Mouse (Mus musculus) retina, postnatal 1 day (tissue): ENCODE results near the gene Hdgfl1.

Experiments
- DNase-seq: peaks from one replicate; pipeline ENCODE4 v3.0.0-alpha.2; 2012

Hdgfl1 gene

GRCm38 (mm10) chr13:26769955-26770354 lies at the start of gene Hdgfl1:
Gene Hdgfl1 (minus strand): TSS chr13:26770165.
- DNase-seq: no peak

- no peak for DNase-seq
These were observed 25.5 kb upstream of the Hdgfl1 start for GRCm38 (mm10) chr13:26795460-26795859.

DNA sequence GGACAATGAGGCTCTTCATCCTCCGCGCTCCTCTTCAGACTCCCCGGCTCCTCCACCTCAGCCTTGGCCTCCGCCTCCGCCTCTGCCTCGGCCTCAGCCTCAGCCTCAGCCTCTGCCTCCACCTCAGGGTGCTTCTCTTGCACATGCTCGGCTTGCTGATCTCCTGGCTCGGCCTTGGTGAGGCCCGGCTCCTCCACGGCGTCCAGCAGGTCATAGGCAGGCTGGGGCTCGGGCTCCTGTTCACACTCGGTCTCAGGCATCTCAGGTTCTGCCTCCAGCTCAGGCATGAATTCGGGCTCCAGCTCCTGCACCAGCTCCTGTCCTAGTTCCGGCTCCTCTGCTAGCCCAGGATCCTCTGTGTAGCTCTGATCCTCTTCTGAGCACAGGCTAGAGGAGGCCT lies 541 bp downstream of the Hdgfl1 start:
- DNase-seq: no peak

DNA sequence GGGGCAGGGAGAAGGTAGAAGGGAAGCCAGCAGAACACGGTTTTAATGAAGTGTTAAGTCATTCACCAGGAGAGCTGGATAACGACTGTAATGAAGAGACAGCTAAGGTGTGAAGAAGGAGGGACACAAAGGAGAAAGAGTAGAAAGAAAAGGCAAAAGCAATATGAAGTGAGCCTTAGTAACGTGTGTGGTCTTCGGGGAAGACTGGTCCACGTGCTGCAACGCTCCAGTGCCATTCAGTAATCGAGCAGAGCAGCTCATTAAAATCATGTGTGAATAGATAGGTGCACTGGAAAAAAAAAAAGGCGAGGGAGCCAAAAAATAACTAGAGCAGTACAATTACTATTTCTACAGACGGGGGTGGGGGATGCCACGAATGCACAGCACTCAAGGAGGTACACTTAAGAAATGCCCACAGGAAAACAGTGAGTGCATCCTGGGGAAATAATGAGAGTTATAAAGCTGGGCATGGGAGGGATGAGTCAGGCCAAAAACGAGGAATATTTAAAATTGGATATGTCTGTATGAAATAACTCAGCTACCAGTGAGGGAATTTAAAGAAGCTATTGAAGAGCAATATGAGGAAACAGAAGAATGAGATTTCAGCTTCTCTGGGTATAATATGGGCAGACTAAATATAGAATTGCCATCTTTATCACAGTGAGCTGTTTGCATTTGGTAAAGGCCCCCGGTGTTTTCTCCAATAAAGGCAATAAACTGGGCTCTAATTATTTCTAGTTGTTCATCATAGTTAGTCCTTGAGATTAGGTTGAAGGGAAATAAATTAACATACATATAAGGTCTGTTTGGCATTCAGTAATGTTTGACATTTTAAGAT lies 7.8 kb downstream of the Hdgfl1 start:
- peak; percentile 50 for DNase-seq

DNA sequence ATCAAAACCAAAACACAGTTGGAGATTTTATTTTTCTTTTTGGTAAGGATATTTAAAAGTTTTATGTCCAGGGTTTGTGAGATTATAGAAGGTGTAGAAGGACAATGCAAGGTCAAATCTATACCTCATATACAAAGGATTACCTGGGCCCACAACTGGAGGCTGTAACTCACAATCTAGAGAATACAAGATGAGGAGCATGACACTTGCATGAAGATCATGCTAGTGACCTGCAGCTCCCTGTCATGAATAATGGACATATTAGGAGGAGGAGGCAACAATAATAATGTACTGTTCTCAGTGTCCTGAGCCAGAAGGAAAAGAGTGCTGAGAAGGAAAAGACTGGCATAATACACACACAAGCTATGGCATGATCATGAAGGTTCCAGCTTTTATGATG lies 17.1 kb downstream of the Hdgfl1 start:
- DNase-seq: no peak

DNA sequence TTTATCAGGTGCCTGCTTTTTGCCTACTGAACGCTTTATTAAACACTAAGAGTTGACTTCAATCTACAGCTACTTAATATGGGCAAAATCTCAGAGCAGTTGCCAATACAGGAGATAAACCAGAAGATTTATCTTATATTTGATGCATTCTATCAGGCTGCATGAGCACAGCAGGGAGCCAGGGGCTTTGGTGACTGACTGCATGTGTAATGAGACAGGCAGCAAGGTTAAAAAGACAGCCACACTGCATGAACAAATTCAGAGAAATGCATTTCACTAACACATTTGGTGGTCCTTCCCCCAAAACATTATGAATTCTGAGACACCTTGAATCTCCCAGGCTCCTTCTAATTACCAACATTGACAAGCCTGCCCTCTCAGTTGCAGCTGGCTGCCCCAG lies 17.6 kb downstream of the Hdgfl1 start:
- peak; percentile 37 for DNase-seq

- peak; percentile 23 for DNase-seq
These were observed 24.1 kb downstream of the Hdgfl1 start for GRCm38 (mm10) chr13:26745760-26746457.

DNA sequence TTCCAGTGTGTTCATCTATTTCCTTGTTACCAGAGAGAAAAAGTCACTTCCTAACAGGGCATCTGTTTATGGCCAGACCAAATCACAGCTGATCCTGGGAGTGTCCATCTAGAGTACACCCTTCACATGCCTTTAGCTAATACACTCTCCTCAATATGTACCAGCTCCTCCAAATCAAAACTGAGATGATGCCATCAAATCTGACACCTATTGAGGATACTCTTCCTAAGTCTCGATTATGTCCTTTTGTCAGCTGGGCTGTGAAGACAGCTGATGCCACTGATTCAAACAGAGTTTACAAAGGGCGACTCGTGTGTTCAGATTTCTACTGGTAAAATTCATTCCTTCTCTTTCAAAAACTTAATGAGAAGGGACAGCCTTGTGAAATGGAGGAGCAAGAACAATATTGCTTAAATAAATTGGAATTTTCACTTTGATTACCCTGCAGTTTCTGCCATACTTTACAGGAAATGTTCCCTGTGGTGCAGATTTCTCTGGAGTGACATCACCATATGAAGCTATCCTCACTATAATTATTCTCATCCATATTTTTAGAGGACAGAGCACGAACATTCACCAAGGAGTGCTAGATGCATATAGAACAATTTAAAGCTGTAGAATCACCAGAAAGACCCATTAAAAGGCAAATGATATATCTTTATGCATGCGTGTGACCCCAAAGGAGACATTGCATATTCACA lies 24.8 kb downstream of the Hdgfl1 start:
- DNase-seq: peak; percentile 26

- no peak for DNase-seq
These were observed 25.9 kb downstream of the Hdgfl1 start for GRCm38 (mm10) chr13:26744068-26744467.

- DNase-seq: no peak
These were observed 35.0 kb downstream of the Hdgfl1 start for GRCm38 (mm10) chr13:26734981-26735380.

DNA sequence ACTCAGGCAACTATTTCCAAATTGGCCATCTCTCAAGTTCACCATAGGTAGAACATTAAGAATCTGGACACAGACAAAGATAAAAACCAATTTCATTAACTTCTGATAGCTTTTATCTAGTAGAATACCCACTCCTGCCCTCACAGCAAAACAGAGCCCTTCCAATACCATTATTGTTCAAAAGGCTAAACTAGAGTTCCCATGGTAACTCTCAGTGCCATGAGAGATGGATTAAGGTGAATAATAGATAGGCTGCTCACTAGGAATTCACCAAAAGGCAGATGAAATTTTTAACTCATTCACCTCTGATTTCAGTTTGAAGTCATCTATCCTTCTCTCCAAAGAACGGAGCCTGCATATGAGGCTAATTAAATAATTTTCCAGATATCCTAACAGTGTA lies 45.7 kb downstream of the Hdgfl1 start:
- no peak for DNase-seq

- DNase-seq: no peak
These were observed 48.6 kb downstream of the Hdgfl1 start for GRCm38 (mm10) chr13:26721333-26721732.

DNA sequence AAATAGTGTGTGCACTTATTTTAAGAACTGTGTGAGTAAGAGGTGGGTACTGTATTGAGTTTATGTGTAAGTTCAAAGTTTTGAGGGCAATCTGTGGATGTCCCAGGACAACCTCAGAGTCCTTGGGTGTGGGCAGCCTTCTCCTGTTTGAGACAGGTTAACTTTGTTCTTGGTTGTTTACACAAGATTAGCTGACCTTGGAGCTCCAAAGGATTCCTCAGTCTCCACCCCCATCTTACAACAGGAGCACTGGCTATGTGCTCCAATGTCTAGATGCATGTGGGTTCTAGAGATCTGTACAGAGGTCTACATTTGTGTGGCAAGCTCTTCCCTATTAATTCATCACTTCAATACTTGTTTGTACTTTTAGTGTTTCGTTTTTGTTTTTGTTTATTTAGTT lies 49.0 kb downstream of the Hdgfl1 start:
- DNase-seq: no peak

GRCm38 (mm10) chr13:26719146-26719715 lies 50.7 kb downstream of the Hdgfl1 start:
- DNase-seq: no peak
